Comparison of ENCODE assay signal across 25 mouse cellular contexts in the genomic region with DNA sequence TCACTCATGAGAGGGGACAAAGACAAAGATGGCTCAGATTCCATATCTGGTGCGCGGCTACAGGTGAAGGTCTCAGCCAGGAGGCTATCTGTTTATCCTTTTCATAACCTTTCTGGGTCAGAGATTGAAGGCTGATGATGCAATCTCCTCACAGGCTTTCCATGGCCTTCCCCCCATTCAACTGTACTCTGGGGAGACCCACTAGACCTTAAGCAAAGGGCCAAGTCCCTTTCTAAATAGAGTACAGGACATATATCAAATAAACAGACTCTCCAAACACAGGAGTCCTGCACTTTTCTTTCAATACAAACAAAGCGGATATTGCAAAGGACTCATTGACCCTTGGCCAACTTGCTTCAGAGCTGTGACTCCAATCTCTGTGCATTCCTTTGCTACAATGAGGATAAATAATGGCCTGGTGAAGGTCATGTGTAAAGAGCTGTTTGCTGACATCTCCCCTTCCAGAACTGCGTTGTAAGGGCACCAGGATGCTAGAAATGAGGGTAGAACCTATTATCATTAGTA.
DNase-seq lines count a peak whose midpoint lies in the region; ATAC-seq and TF ChIP-seq lines count a peak whose summit lies in the region.
"Had no signal": no experiment of that assay in that cellular context is flagged by ENCODE, and none has a peak within 500 bp of the region (broad histone marks: within the 10 kb centered on the region; RNA-seq: fewer than 3 reads in every experiment).

No protein-coding gene starts in this region.

- DNase-seq in embryo, embryonic 10.5 days (ENCODE audit: low spot score) = peak; percentile 16
- DNase-seq in embryo, embryonic 9.5 days (ENCODE audit: extremely low spot score) = no peak
- peak; percentile 3 for DNase-seq in lung, postnatal 14 days
- no peak for DNase-seq in lung, postnatal 10 days
- peak; percentile 4 to 20 (median 7) for DNase-seq in liver, embryonic 14.5 days (ENCODE audit: low read depth in 3 of 3, low spot score in 3 of 3)
- peak; percentile 58 for DNase-seq in yolk sac, embryonic 10.5 days (ENCODE audit: low spot score)
- DNase-seq in cerebellum, postnatal 14 days = no peak
- DNase-seq: cerebellum, adult 2 months; cerebellum, postnatal 36 days; embryo, embryonic 11 days; gastrocnemius, postnatal 25 days; kidney, postnatal 4 days; retina, postnatal 1 day; right cerebral cortex, postnatal 14 days; thymus, postnatal 4 days had no signal

- H3K9ac ChIP-seq in liver, embryonic 14.5 days (replicated peaks) = no peak overlapping the region
- H3K9ac ChIP-seq: embryonic facial prominence, embryonic 13.5 days; forebrain, embryonic 15.5 days; heart, embryonic 15.5 days; midbrain, embryonic 13.5 days; neural tube, embryonic 15.5 days had no signal

- ATAC-seq in liver, embryonic 14.5 days (ENCODE audit: insufficient read depth) = peak; percentile 65
- ATAC-seq: CD4-positive, CD25-positive, alpha-beta regulatory T cell, adult 4 months; forebrain, embryonic 15.5 days; hindbrain, embryonic 16.5 days; midbrain, embryonic 13.5 days had no signal

- H3K36me3 ChIP-seq in liver, embryonic 14.5 days (replicated peaks; ENCODE audit: control insufficient read depth, insufficient read depth, low read depth) = no peaks in the 10 kb centered on the region
- H3K36me3 ChIP-seq: embryonic facial prominence, embryonic 13.5 days; forebrain, embryonic 10.5 days; forebrain, embryonic 15.5 days; heart, embryonic 10.5 days; heart, embryonic 15.5 days; midbrain, embryonic 13.5 days; neural tube, embryonic 15.5 days had no signal

- no peaks in the 10 kb centered on the region for H3K27me3 ChIP-seq in liver, embryonic 14.5 days (ENCODE audit: control insufficient read depth, insufficient read depth, low read length)
- H3K27me3 ChIP-seq: embryonic facial prominence, embryonic 13.5 days; forebrain, embryonic 15.5 days; heart, embryonic 15.5 days; midbrain, embryonic 13.5 days; neural tube, embryonic 15.5 days had no signal

- H3K27ac ChIP-seq in liver, embryonic 14.5 days = no peak overlapping the region
- H3K27ac ChIP-seq: embryonic facial prominence, embryonic 13.5 days; forebrain, embryonic 10.5 days; forebrain, embryonic 15.5 days; macrophage; midbrain, embryonic 13.5 days; neural tube, embryonic 15.5 days had no signal

- H3K4me2 ChIP-seq in liver, embryonic 14.5 days (ENCODE audit: low read depth) = no peak overlapping the region
- H3K4me2 ChIP-seq: embryonic facial prominence, embryonic 13.5 days; forebrain, embryonic 15.5 days; heart, embryonic 15.5 days; midbrain, embryonic 13.5 days; neural tube, embryonic 15.5 days had no signal

- no peaks in the 10 kb centered on the region; a peak in 2 of 4 replicates for H3K4me1 ChIP-seq in liver, embryonic 14.5 days (replicated peaks; ENCODE audit: control insufficient read depth in 2 of 2, insufficient read depth in 2 of 2, low read length in 1 of 2)

- 59% methylated on average over 4 of the region's 4 CpGs for WGBS in liver, embryonic 14.5 days (ENCODE audit: insufficient replicate concordance)

- H3K4me3 ChIP-seq in liver, embryonic 14.5 days (ENCODE audit: insufficient read depth in 1 of 2, low read depth in 2 of 2, low read length in 2 of 2) = no peak overlapping the region
- H3K4me3 ChIP-seq: embryonic facial prominence, embryonic 13.5 days; forebrain, embryonic 10.5 days; forebrain, embryonic 15.5 days; heart, embryonic 10.5 days; heart, embryonic 15.5 days; midbrain, embryonic 13.5 days; neural tube, embryonic 15.5 days had no signal

- 0 out of 2 replicates have a peak, but pooled peaks have one; percentile 22 for TF ChIP-seq EP300 in liver, embryonic 14.5 days (IDR thresholded peaks at IDR 0.05; ENCODE audit: low read depth)

- no peak for TF ChIP-seq CTCF in liver, embryonic 14.5 days (IDR thresholded peaks at IDR 0.05; ENCODE audit: low read depth)

- no peaks in the 10 kb centered on the region for H3K9me3 ChIP-seq in liver, embryonic 14.5 days (ENCODE audit: control insufficient read depth, low read length)
- H3K9me3 ChIP-seq: embryonic facial prominence, embryonic 13.5 days; forebrain, embryonic 10.5 days; forebrain, embryonic 15.5 days; heart, embryonic 10.5 days; heart, embryonic 15.5 days; midbrain, embryonic 13.5 days; neural tube, embryonic 15.5 days had no signal

Comparison
In these comparisons a context has a peak if more than half of its experiments do, and no peak if none do; other contexts are left out.
1. DNase-seq: peak in embryo, embryonic 10.5 days (single experiment), lung, postnatal 14 days (single experiment), liver, embryonic 14.5 days (3 of 3) and yolk sac, embryonic 10.5 days (single experiment); none in embryo, embryonic 9.5 days (single experiment), lung, postnatal 10 days (single experiment) and cerebellum, postnatal 14 days (0 of 2).